Mouse (Mus musculus): ENCODE measurements at regions not wholly inside any gene's neighbourhood (a gene's known extent, or its start where the extent isn't known, plus 50 kb on each side); places are given as distances from the start of the nearest gene placed in this dataset.

DNA sequence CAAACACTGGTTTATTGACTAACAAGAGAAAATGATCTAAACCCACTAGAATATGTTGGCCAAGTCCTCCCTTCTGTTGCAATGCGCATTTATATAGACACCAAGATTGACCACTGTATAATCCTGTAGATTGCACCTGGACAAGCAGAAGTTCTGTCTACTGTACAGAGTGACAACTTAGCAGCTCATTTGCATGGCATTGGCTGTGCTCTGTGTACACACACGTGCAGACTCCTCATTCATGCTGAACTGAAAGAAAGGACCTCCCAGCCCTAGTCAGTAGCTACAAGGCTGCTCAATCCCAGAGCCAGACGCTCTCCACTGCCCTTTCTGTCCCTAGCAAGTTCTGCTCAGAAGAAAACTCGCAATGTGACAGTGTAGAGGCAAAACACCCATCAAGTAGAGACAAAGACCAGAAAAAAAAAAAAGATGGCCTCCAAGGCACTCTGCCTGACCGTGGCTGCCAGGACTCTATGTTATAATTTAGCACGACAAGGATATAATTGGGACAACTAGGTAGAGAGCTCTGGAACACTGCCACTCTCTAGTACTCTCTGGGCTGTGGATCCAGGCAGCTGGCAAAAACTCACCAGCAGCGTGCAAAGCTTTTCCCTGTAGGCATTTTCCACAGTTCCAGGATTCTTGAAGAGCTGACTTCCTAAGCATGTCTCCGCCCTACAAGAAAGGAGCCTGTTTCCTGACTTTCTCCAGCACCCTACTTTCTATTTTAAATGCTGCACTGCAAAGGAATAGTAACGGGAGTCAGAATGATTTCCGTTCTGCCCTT, 108.2 kb downstream of the Akap11 start:
- WGBS = 81% methylated on average over 10 of the region's 10 CpGs
- no peaks in the 10 kb centered on the region for H3K4me1 ChIP-seq (ENCODE audit: control insufficient read depth, insufficient read depth, low read length)
- no peak overlapping the region for H3K4me3 ChIP-seq (replicated peaks; ENCODE audit: low read length)
- no peak overlapping the region for H3K4me2 ChIP-seq (ENCODE audit: low read depth, low read length)
- H3K36me3 ChIP-seq (ENCODE audit: control insufficient read depth, insufficient read depth, low read length) = no peaks in the 10 kb centered on the region
- no peaks in the 10 kb centered on the region for H3K9me3 ChIP-seq (replicated peaks; ENCODE audit: control insufficient read depth, low read length)
- H3K9ac ChIP-seq (ENCODE audit: low read length) = no peak overlapping the region
- H3K27me3 ChIP-seq (ENCODE audit: control insufficient read depth, insufficient read depth, low read length) = no peaks in the 10 kb centered on the region
- ATAC-seq (ENCODE audit: insufficient read depth, low FRiP score) = no peak
- 0 out of 2 replicates have a peak overlapping the region, but pooled peaks have one; percentile 4 for H3K27ac ChIP-seq (ENCODE audit: low read length)

- Histone ChIP-seq H3K9me3 (replicated peaks; ENCODE audit: control insufficient read depth, low read length) (no peaks in the 10 kb centered on the region), H3K4me3 (replicated peaks; ENCODE audit: low read length) (no peak overlapping the region), H3K9ac (ENCODE audit: low read length) (no peak overlapping the region), H3K4me1 (ENCODE audit: control insufficient read depth, insufficient read depth, low read length) (no peaks in the 10 kb centered on the region), H3K27ac (ENCODE audit: low read length) (no peak overlapping the region), H3K4me2 (ENCODE audit: low read depth, low read length) (no peak overlapping the region), H3K27me3 (ENCODE audit: control insufficient read depth, insufficient read depth, low read length) (no peaks in the 10 kb centered on the region), H3K36me3 (ENCODE audit: control insufficient read depth, insufficient read depth, low read length) (no peaks in the 10 kb centered on the region)
- 59% methylated on average over 3 of the region's 3 CpGs for WGBS
- no peak for ATAC-seq (ENCODE audit: insufficient read depth, low FRiP score)
These were observed 109.5 kb downstream of the Akap11 start for GRCm38 (mm10) chr14:78427062-78427461.

GRCm38 (mm10) chr14:78422601-78423000, 114.0 kb downstream of the Akap11 start:
- WGBS = 70% methylated on average over 3 of the region's 3 CpGs
- no peak for ATAC-seq (ENCODE audit: insufficient read depth, low FRiP score)
- no peaks in the 10 kb centered on the region for H3K4me1 ChIP-seq (ENCODE audit: control insufficient read depth, insufficient read depth, low read length)
- no peak overlapping the region for H3K4me3 ChIP-seq (replicated peaks; ENCODE audit: low read length)
- H3K9ac ChIP-seq (ENCODE audit: low read length) = no peak overlapping the region
- no peak overlapping the region for H3K27ac ChIP-seq (ENCODE audit: low read length)
- H3K36me3 ChIP-seq (ENCODE audit: control insufficient read depth, insufficient read depth, low read length) = no peaks in the 10 kb centered on the region
- no peaks in the 10 kb centered on the region for H3K9me3 ChIP-seq (replicated peaks; ENCODE audit: control insufficient read depth, low read length)
- no peaks in the 10 kb centered on the region for H3K27me3 ChIP-seq (ENCODE audit: control insufficient read depth, insufficient read depth, low read length)
- no peak overlapping the region for H3K4me2 ChIP-seq (ENCODE audit: low read depth, low read length)

DNA sequence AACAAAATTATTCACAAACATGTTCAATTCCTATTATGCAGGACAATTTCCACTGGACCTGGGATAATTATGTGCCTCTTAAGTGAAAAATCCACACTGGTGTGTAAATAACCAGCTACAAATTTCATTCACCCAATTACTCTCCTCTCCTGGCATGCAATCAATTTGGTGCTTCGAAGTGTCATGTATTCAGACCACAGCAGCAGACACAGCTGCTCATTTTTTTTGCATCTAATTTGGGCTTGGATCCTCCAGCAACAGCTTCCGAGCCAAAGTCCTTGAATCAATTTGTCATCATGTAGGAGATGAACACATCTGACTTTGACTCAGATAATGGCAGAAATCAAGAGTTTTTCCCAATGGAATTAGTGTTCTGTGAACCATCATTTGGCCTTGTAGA, 113.1 kb upstream of the Tnfsf11 start:
- H3K4me2 ChIP-seq (ENCODE audit: low read depth, low read length) = no peak overlapping the region
- H3K9ac ChIP-seq (ENCODE audit: low read length) = no peak overlapping the region
- H3K9me3 ChIP-seq (replicated peaks; ENCODE audit: control insufficient read depth, low read length) = no peaks in the 10 kb centered on the region
- 50% methylated on average over 2 of the region's 2 CpGs for WGBS
- no peaks in the 10 kb centered on the region for H3K4me1 ChIP-seq (ENCODE audit: control insufficient read depth, insufficient read depth, low read length)
- H3K36me3 ChIP-seq (ENCODE audit: control insufficient read depth, insufficient read depth, low read length) = no peaks in the 10 kb centered on the region
- H3K27me3 ChIP-seq (ENCODE audit: control insufficient read depth, insufficient read depth, low read length) = no peaks in the 10 kb centered on the region
- H3K4me3 ChIP-seq (replicated peaks; ENCODE audit: low read length) = no peak overlapping the region
- H3K27ac ChIP-seq (ENCODE audit: low read length) = no peak overlapping the region
- no peak for ATAC-seq (ENCODE audit: insufficient read depth, low FRiP score)

GRCm38 (mm10) chr14:78420176-78420575, 112.3 kb upstream of the Tnfsf11 start:
- WGBS = 78% methylated on average over 3 of the region's 3 CpGs
- no peak overlapping the region for H3K4me3 ChIP-seq (replicated peaks; ENCODE audit: low read length)
- H3K4me1 ChIP-seq (ENCODE audit: control insufficient read depth, insufficient read depth, low read length) = no peaks in the 10 kb centered on the region

GRCm38 (mm10) chr14:78405568-78405967, 97.7 kb upstream of the Tnfsf11 start:
- 79% methylated on average over 3 of the region's 3 CpGs for WGBS
- Histone ChIP-seq H3K9me3 (replicated peaks; ENCODE audit: control insufficient read depth, low read length) (no peaks in the 10 kb centered on the region), H3K4me1 (ENCODE audit: control insufficient read depth, insufficient read depth, low read length) (no peaks in the 10 kb centered on the region), H3K27ac (ENCODE audit: low read length) (no peak overlapping the region), H3K27me3 (ENCODE audit: control insufficient read depth, insufficient read depth, low read length) (no peaks in the 10 kb centered on the region), H3K4me2 (ENCODE audit: low read depth, low read length) (no peak overlapping the region), H3K4me3 (replicated peaks; ENCODE audit: low read length) (no peak overlapping the region), H3K36me3 (ENCODE audit: control insufficient read depth, insufficient read depth, low read length) (no peaks in the 10 kb centered on the region), H3K9ac (ENCODE audit: low read length) (no peak overlapping the region)
- ATAC-seq (ENCODE audit: insufficient read depth, low FRiP score) = no peak

More at GRCm38 (mm10) chr14:78420176-78420575, 112.3 kb upstream of the Tnfsf11 start:
- no peak for ATAC-seq (ENCODE audit: insufficient read depth, low FRiP score)
- H3K27ac ChIP-seq (ENCODE audit: low read length) = no peak overlapping the region
- no peaks in the 10 kb centered on the region for H3K27me3 ChIP-seq (ENCODE audit: control insufficient read depth, insufficient read depth, low read length)
- H3K9me3 ChIP-seq (replicated peaks; ENCODE audit: control insufficient read depth, low read length) = no peaks in the 10 kb centered on the region
- no peak overlapping the region for H3K4me2 ChIP-seq (ENCODE audit: low read depth, low read length)
- H3K9ac ChIP-seq (ENCODE audit: low read length) = no peak overlapping the region
- no peaks in the 10 kb centered on the region for H3K36me3 ChIP-seq (ENCODE audit: control insufficient read depth, insufficient read depth, low read length)

- WGBS = 68% methylated on average over 2 of the region's 2 CpGs
- Histone ChIP-seq H3K4me3 (replicated peaks; ENCODE audit: low read length) (no peak overlapping the region), H3K9ac (ENCODE audit: low read length) (no peak overlapping the region), H3K4me1 (ENCODE audit: control insufficient read depth, insufficient read depth, low read length) (no peaks in the 10 kb centered on the region), H3K27ac (ENCODE audit: low read length) (no peak overlapping the region), H3K4me2 (ENCODE audit: low read depth, low read length) (no peak overlapping the region), H3K9me3 (replicated peaks; ENCODE audit: control insufficient read depth, low read length) (no peaks in the 10 kb centered on the region), H3K27me3 (ENCODE audit: control insufficient read depth, insufficient read depth, low read length) (no peaks in the 10 kb centered on the region), H3K36me3 (ENCODE audit: control insufficient read depth, insufficient read depth, low read length) (no peaks in the 10 kb centered on the region)
- ATAC-seq (ENCODE audit: insufficient read depth, low FRiP score) = no peak
These were observed 90.1 kb upstream of the Tnfsf11 start for GRCm38 (mm10) chr14:78397914-78398313.

DNA sequence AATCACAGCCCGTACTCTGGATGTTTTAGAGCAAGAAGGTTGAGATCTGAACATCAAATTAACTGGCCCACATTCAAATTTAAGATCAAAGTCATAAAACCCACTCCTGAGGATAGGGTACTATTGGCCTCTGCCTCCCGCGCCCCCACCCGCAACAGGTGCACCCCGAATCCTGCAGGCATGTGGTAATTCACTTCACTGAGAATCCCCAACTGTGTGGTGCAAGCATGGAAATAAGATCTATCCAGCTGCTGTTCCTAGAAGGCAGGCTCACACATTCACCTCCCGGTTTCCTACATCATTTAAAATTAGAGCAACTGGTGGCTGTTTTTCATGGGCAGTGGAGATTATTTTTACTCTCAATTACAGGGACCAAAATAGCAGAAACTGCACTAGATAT, 87.8 kb upstream of the Tnfsf11 start:
- no peak overlapping the region for H3K4me2 ChIP-seq (ENCODE audit: low read depth, low read length)
- no peaks in the 10 kb centered on the region for H3K27me3 ChIP-seq (ENCODE audit: control insufficient read depth, insufficient read depth, low read length)
- WGBS = 91% methylated on average over 6 of the region's 6 CpGs

DNA sequence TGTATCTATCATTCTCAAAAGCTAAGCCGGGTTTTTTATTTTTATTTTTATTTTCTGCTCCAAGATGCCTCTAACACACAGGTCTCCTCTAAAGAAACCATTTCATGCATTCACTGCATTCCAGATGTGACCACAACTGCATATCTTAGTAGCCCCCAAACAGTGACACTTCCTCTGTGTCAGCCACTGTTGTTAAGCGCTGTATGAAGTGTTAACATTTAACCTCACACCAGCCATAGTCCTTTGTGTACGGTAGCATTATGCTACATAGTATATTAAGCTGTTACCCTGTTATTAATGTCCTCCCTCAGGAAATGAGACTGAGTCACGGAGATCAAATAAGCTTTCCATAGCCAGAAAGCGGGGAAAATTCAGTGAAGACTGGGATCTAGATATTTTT, 79.2 kb upstream of the Tnfsf11 start:
- Histone ChIP-seq H3K4me3 (replicated peaks; ENCODE audit: low read length) (no peak overlapping the region), H3K9me3 (replicated peaks; ENCODE audit: control insufficient read depth, low read length) (no peaks in the 10 kb centered on the region), H3K4me1 (ENCODE audit: control insufficient read depth, insufficient read depth, low read length) (no peaks in the 10 kb centered on the region), H3K4me2 (ENCODE audit: low read depth, low read length) (no peak overlapping the region), H3K36me3 (ENCODE audit: control insufficient read depth, insufficient read depth, low read length) (no peaks in the 10 kb centered on the region), H3K27me3 (ENCODE audit: control insufficient read depth, insufficient read depth, low read length) (no peaks in the 10 kb centered on the region), H3K9ac (ENCODE audit: low read length) (no peak overlapping the region), H3K27ac (ENCODE audit: low read length) (no peak overlapping the region)
- ATAC-seq (ENCODE audit: insufficient read depth, low FRiP score) = no peak
- 62% methylated on average over 5 of the region's 5 CpGs for WGBS

More for the DNA sequence above, 87.8 kb upstream of the Tnfsf11 start:
- Histone ChIP-seq H3K27ac (ENCODE audit: low read length) (no peak overlapping the region), H3K36me3 (ENCODE audit: control insufficient read depth, insufficient read depth, low read length) (no peaks in the 10 kb centered on the region), H3K4me3 (replicated peaks; ENCODE audit: low read length) (no peak overlapping the region), H3K9me3 (replicated peaks; ENCODE audit: control insufficient read depth, low read length) (no peaks in the 10 kb centered on the region), H3K9ac (ENCODE audit: low read length) (no peak overlapping the region), H3K4me1 (ENCODE audit: control insufficient read depth, insufficient read depth, low read length) (no peaks in the 10 kb centered on the region)
- no peak for ATAC-seq (ENCODE audit: insufficient read depth, low FRiP score)

All from stomach, embryonic 16.5 days (tissue).